Mouse (Mus musculus) heart, embryonic 15.5 days (tissue): ENCODE measurements at regions not wholly inside any gene's neighbourhood (a gene's known extent, or its start where the extent isn't known, plus 50 kb on each side); places are given as distances from the start of the nearest gene placed in this dataset.

Experiments used
- ATAC-seq: fragments of 200-750 bp; cut with Nextera tagmentation; replicated peaks from 2 replicates; pipeline ENCODE4 v1.8.0; 2017; ENCODE audit warnings: low read depth, moderate TSS enrichment; ENCODE audit not compliant: insufficient number of reproducible peaks, insufficient read depth, low FRiP score
- H3K27ac ChIP-seq: fragments of 300-500 bp; sonication (generic); 2 replicates; pipeline ENCODE4 v1.5.1; 2015; ENCODE audit warnings: mild to moderate bottlenecking, inconsistent platforms
- H3K27me3 ChIP-seq: fragments of 300-500 bp; sonication (generic); 2 replicates; pipeline ENCODE4 v1.6.1; 2015; ENCODE audit warnings: inconsistent platforms
- H3K36me3 ChIP-seq: fragments of 300-500 bp; sonication (generic); 2 replicates; pipeline ENCODE4 v1.6.1; 2015; ENCODE audit warnings: mild to moderate bottlenecking, inconsistent platforms
- H3K4me1 ChIP-seq: fragments of 300-500 bp; sonication (generic); replicated peaks from 2 replicates; pipeline ENCODE4 v1.6.1; 2015; ENCODE audit warnings: inconsistent platforms
- H3K4me2 ChIP-seq: fragments of 300-500 bp; sonication (generic); 2 replicates; pipeline ENCODE4 v1.6.1; 2015; ENCODE audit warnings: inconsistent platforms, mild to moderate bottlenecking, moderate library complexity
- H3K4me3 ChIP-seq: fragments of 300-500 bp; sonication (generic); 2 replicates; pipeline ENCODE4 v1.5.1; 2015; ENCODE audit warnings: mild to moderate bottlenecking, inconsistent platforms
- H3K9ac ChIP-seq: fragments of 300-500 bp; sonication (generic); 2 replicates; pipeline ENCODE4 v1.6.1; 2015; ENCODE audit warnings: mild to moderate bottlenecking, inconsistent platforms
- H3K9me3 ChIP-seq: fragments of 300-500 bp; sonication (generic); replicated peaks from 2 replicates; pipeline ENCODE4 v1.6.1; 2016; ENCODE audit warnings: inconsistent platforms
- WGBS: fragments of 180-500 bp; shearing (Covaris S2); methylation state at CpG from one replicate; pipeline ENCODE4 v1.1.7; 2015; ENCODE audit warnings: mixed read lengths; 5-methylcytosine and 5-hydroxymethylcytosine counted together

GRCm38 (mm10) chr15:56066540-56066939, 1410.9 kb downstream of the Slc22a22 start:
- H3K27ac ChIP-seq: no peak overlapping the region
- H3K9ac ChIP-seq: no peak overlapping the region
- H3K4me3 ChIP-seq: no peak overlapping the region
- H3K4me1 ChIP-seq: no peaks in the 10 kb centered on the region
- WGBS: 68% methylated on average over 4 of the region's 4 CpGs
- no peak for ATAC-seq
- H3K36me3 ChIP-seq: no peaks in the 10 kb centered on the region
- no peak overlapping the region for H3K4me2 ChIP-seq
- H3K27me3 ChIP-seq: no peaks in the 10 kb centered on the region
- H3K9me3 ChIP-seq: no peaks in the 10 kb centered on the region

GRCm38 (mm10) chr15:56065872-56066534, 1411.4 kb downstream of the Slc22a22 start:
- ATAC-seq: no peak
- no peak overlapping the region for H3K9ac ChIP-seq
- H3K4me3 ChIP-seq: no peak overlapping the region
- no peak overlapping the region for H3K27ac ChIP-seq
- H3K4me2 ChIP-seq: no peak overlapping the region
- H3K27me3 ChIP-seq: no peaks in the 10 kb centered on the region
- no peaks in the 10 kb centered on the region for H3K36me3 ChIP-seq
- H3K9me3 ChIP-seq: no peaks in the 10 kb centered on the region
- H3K4me1 ChIP-seq: no peaks in the 10 kb centered on the region
- WGBS: 30% methylated on average over 7 of the region's 7 CpGs

GRCm38 (mm10) chr15:56062576-56062975, 1414.8 kb downstream of the Slc22a22 start:
- Histone ChIP-seq H3K9ac (no peak overlapping the region), H3K9me3 (no peaks in the 10 kb centered on the region), H3K4me1 (no peaks in the 10 kb centered on the region), H3K4me2 (no peak overlapping the region), H3K36me3 (no peaks in the 10 kb centered on the region), H3K27me3 (no peaks in the 10 kb centered on the region), H3K27ac (no peak overlapping the region), H3K4me3 (no peak overlapping the region)
- ATAC-seq: no peak
- WGBS: 62% methylated on average over 3 of the region's 3 CpGs

- Histone ChIP-seq H3K9me3 (no peaks in the 10 kb centered on the region), H3K4me2 (no peak overlapping the region), H3K36me3 (no peaks in the 10 kb centered on the region), H3K4me3 (no peak overlapping the region), H3K27me3 (no peaks in the 10 kb centered on the region), H3K4me1 (no peaks in the 10 kb centered on the region), H3K9ac (no peak overlapping the region), H3K27ac (no peak overlapping the region)
- 59% methylated on average over 4 of the region's 4 CpGs for WGBS
- ATAC-seq: no peak
Observed at GRCm38 (mm10) chr15:56061326-56061725, 1416.1 kb downstream of the Slc22a22 start.

- H3K4me1 ChIP-seq: no peaks in the 10 kb centered on the region
- WGBS: 56% methylated on average over 7 of the region's 7 CpGs
- no peaks in the 10 kb centered on the region for H3K27me3 ChIP-seq
- H3K9me3 ChIP-seq: no peaks in the 10 kb centered on the region
- H3K4me2 ChIP-seq: no peak overlapping the region
- no peak overlapping the region for H3K4me3 ChIP-seq
- H3K36me3 ChIP-seq: no peaks in the 10 kb centered on the region
- H3K9ac ChIP-seq: no peak overlapping the region
- no peak overlapping the region for H3K27ac ChIP-seq
- ATAC-seq: no peak
Observed at GRCm38 (mm10) chr15:56050716-56051115, 1426.7 kb downstream of the Slc22a22 start.

- Histone ChIP-seq H3K4me2 (no peak overlapping the region), H3K9ac (no peak overlapping the region), H3K27me3 (no peaks in the 10 kb centered on the region), H3K9me3 (no peaks in the 10 kb centered on the region), H3K36me3 (no peaks in the 10 kb centered on the region), H3K4me1 (no peaks in the 10 kb centered on the region), H3K4me3 (no peak overlapping the region), H3K27ac (no peak overlapping the region)
- 80% methylated on average over 2 of the region's 2 CpGs for WGBS
- no peak for ATAC-seq
Observed at GRCm38 (mm10) chr15:56047832-56048231, 1429.6 kb downstream of the Slc22a22 start.

GRCm38 (mm10) chr15:56046679-56047532, 1430.5 kb downstream of the Slc22a22 start:
- peak overlapping the region; percentile 46 for H3K4me3 ChIP-seq
- peak; percentile 58; the same call in 1 of the 2 replicates for ATAC-seq
- no peaks in the 10 kb centered on the region for H3K36me3 ChIP-seq
- H3K27ac ChIP-seq: no peak overlapping the region
- H3K9ac ChIP-seq: no peak overlapping the region
- 29% methylated on average over 16 of the region's 16 CpGs for WGBS
- H3K27me3 ChIP-seq: no peaks in the 10 kb centered on the region
- no peaks in the 10 kb centered on the region for H3K9me3 ChIP-seq
- H3K4me1 ChIP-seq: no peaks in the 10 kb centered on the region
- peak overlapping the region; percentile 66 for H3K4me2 ChIP-seq

GRCm38 (mm10) chr15:56045510-56046245, 1431.7 kb downstream of the Slc22a22 start:
- H3K9ac ChIP-seq: no peak overlapping the region
- H3K27ac ChIP-seq: no peak overlapping the region
- H3K4me1 ChIP-seq: no peaks in the 10 kb centered on the region
- no peak overlapping the region for H3K4me3 ChIP-seq
- no peak overlapping the region for H3K4me2 ChIP-seq
- H3K9me3 ChIP-seq: no peaks in the 10 kb centered on the region
- no peaks in the 10 kb centered on the region for H3K36me3 ChIP-seq
- H3K27me3 ChIP-seq: no peaks in the 10 kb centered on the region
- no peak for ATAC-seq
- 80% methylated on average over 10 of the region's 10 CpGs for WGBS

- H3K4me1 ChIP-seq: no peaks in the 10 kb centered on the region
- H3K4me3 ChIP-seq: no peak overlapping the region
- H3K9me3 ChIP-seq: no peaks in the 10 kb centered on the region
- H3K27ac ChIP-seq: peak overlapping the region; percentile 65
- H3K4me2 ChIP-seq: no peak overlapping the region
- peak; percentile 47; the same call in 1 of the 2 replicates for ATAC-seq
- WGBS: 35% methylated on average over 4 of the region's 4 CpGs
- H3K27me3 ChIP-seq: no peaks in the 10 kb centered on the region
- H3K36me3 ChIP-seq: no peaks in the 10 kb centered on the region
- no peak overlapping the region for H3K9ac ChIP-seq
Observed at GRCm38 (mm10) chr15:56043282-56043681, 1434.1 kb downstream of the Slc22a22 start.

GRCm38 (mm10) chr15:56042449-56042848, 1435.0 kb downstream of the Slc22a22 start:
- Histone ChIP-seq H3K36me3 (no peaks in the 10 kb centered on the region), H3K27me3 (no peaks in the 10 kb centered on the region), H3K4me2 (no peak overlapping the region), H3K9ac (no peak overlapping the region), H3K4me1 (no peaks in the 10 kb centered on the region), H3K27ac (no peak overlapping the region), H3K9me3 (0 out of 2 replicates have a peak, but pooled peaks cover 3% of the 10 kb centered on the region), H3K4me3 (no peak overlapping the region)
- no peak for ATAC-seq

GRCm38 (mm10) chr15:56030007-56030406, 1447.4 kb downstream of the Slc22a22 start:
- H3K36me3 ChIP-seq: no peaks in the 10 kb centered on the region
- no peak for ATAC-seq
- H3K9me3 ChIP-seq: no peaks in the 10 kb centered on the region
- H3K4me1 ChIP-seq: no peaks in the 10 kb centered on the region
- H3K4me2 ChIP-seq: no peak overlapping the region
- H3K27me3 ChIP-seq: no peaks in the 10 kb centered on the region
- no peak overlapping the region for H3K9ac ChIP-seq
- WGBS: 70% methylated on average over 2 of the region's 2 CpGs
- H3K27ac ChIP-seq: no peak overlapping the region
- no peak overlapping the region for H3K4me3 ChIP-seq
